10 mouse cellular contexts compared by ENCODE assay signal in the genomic region with DNA sequence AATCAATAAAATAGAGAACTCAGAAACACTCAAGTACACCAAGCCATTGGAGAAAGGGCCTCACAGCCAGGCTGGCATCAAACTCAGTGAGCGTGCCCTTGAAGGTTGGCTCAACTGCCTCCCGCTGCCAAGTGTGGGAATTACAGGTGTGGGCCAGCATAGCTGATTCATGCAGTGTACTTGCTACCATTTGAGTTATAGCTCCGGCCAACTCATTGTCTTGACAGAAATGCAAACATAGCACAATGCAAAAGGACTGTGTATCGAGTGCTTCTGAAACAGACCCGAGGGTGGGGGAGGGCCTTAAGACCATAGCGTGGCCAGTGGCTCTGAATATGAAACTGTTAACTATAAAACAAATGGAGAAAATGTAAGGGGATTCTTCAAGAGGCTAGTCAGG. TPM values are rescaled to one million over a fixed set of nuclear protein-coding genes. Genes with fewer than 3 reads are reported as not detected.
DNase-seq lines count a peak whose midpoint lies in the region; ATAC-seq lines count a peak whose summit lies in the region.
"Had no signal": no experiment of that assay in that cellular context is flagged by ENCODE, and none has a peak within 500 bp of the region (broad histone marks: within the 10 kb centered on the region; RNA-seq: fewer than 3 reads in every experiment).

No protein-coding gene starts in this region.

- peaks cover 30% of the 10 kb centered on the region for H3K4me1 ChIP-seq in liver, embryonic 12.5 days

- intact Hi-C loops in gastrocnemius, postnatal 14 days (cut with DNase I; ENCODE audit: low total_unique reads) = no loop called here
- intact Hi-C loops in gastrocnemius, postnatal 36 days (cut with DNase I) = loop anchor here (5.0 to 10.0 kb wide), 2 partner anchors 192 to 251 kb away; partner anchors contain the start of gene Trip6

- no peak overlapping the region for H3K9ac ChIP-seq in liver, embryonic 12.5 days

- peak overlapping the region; percentile 90 for H3K4me2 ChIP-seq in liver, embryonic 12.5 days

- WGBS in liver, embryonic 12.5 days (ENCODE audit: insufficient replicate concordance) = 80% methylated on average over 6 of the region's 6 CpGs

- H3K9me3 ChIP-seq in liver, embryonic 12.5 days (replicated peaks) = no peaks in the 10 kb centered on the region
- H3K9me3 ChIP-seq: heart, embryonic 13.5 days had no signal

- peak overlapping the region; percentile 93; the same call in 1 of the 2 replicates for H3K27ac ChIP-seq in liver, embryonic 12.5 days

- H3K4me3 ChIP-seq in liver, embryonic 12.5 days = no peak overlapping the region

- peaks cover 15% of the 10 kb centered on the region for H3K36me3 ChIP-seq in liver, embryonic 12.5 days

- H3K27me3 ChIP-seq in liver, embryonic 12.5 days (replicated peaks) = no peaks in the 10 kb centered on the region
- H3K27me3 ChIP-seq: heart, embryonic 13.5 days had no signal

- DNase-seq in gastrocnemius, postnatal 14 days = peak; percentile 3
- DNase-seq in gastrocnemius, postnatal 4 days (ENCODE audit: low spot score in 2 of 2) = no peak
- DNase-seq in thymus, postnatal 0 days (ENCODE audit: low spot score) = peak; percentile 35
- no peak for DNase-seq in thymus, adult 18-20 months
- no peak for DNase-seq in gastrocnemius, postnatal 36 days
- no peak for DNase-seq in right cerebral cortex, adult 18-20 months
- DNase-seq in frontal cortex, postnatal 14 days (ENCODE audit: low spot score in 2 of 2) = no peak
- DNase-seq: right cerebral cortex, postnatal 14 days had no signal

- no peak for ATAC-seq in liver, embryonic 12.5 days

RNA-seq across cellular contexts. Expression of gene Pop7, which starts 1.7 kb away (rescaled TPM):
- total RNA-seq in gastrocnemius, postnatal 14 days (2021) = 10 to 100 TPM; 15.9 to 16.1 TPM
- 10 to 100 TPM; 19.8 to 22.6 TPM for total RNA-seq in gastrocnemius, postnatal 4 days (2021)
- 84.6 and 90.0 TPM in 2 replicates for polyA plus RNA-seq in thymus, postnatal 0 days (2015; fragmentation: Nextera tagmentation; extraction: Ambion mirVana)
- polyA plus RNA-seq in liver, embryonic 12.5 days (2016; fragmentation: Nextera tagmentation; extraction: Ambion mirVana) = 48.4 and 55.3 TPM in 2 replicates
- 1 to 10 TPM; 8.6 to 9.9 TPM for total RNA-seq in gastrocnemius, postnatal 36 days (2021)

RNA-seq across cellular contexts. Expression of gene Gigyf1, which starts 14.3 kb away (rescaled TPM):
- total RNA-seq in gastrocnemius, postnatal 14 days (2021) = 10 to 100 TPM; 13.4 to 18.5 TPM
- 10 to 100 TPM; 27.5 to 30.7 TPM for total RNA-seq in gastrocnemius, postnatal 4 days (2021)
- 10.5 and 15.9 TPM in 2 replicates for polyA plus RNA-seq in thymus, postnatal 0 days (2015; fragmentation: Nextera tagmentation; extraction: Ambion mirVana)
- 5.6 and 6.0 TPM in 2 replicates for polyA plus RNA-seq in liver, embryonic 12.5 days (2016; fragmentation: Nextera tagmentation; extraction: Ambion mirVana)
- 10 to 100 TPM; 17.4 to 23.4 TPM for total RNA-seq in gastrocnemius, postnatal 36 days (2021)

RNA-seq across cellular contexts. Expression of gene Zan, which starts 27.2 kb away (rescaled TPM):
- under 1 TPM; 0.02 TPM for total RNA-seq in gastrocnemius, postnatal 14 days (2021)
- total RNA-seq in gastrocnemius, postnatal 4 days (2021) = under 1 TPM; 0.18 to 0.56 TPM
- 0.01 and 0.08 TPM in 2 replicates for polyA plus RNA-seq in thymus, postnatal 0 days (2015; fragmentation: Nextera tagmentation; extraction: Ambion mirVana)
- polyA plus RNA-seq in liver, embryonic 12.5 days (2016; fragmentation: Nextera tagmentation; extraction: Ambion mirVana) = 0.29 and 0.31 TPM in 2 replicates
- under 1 TPM; 0.02 to 0.03 TPM for total RNA-seq in gastrocnemius, postnatal 36 days (2021)

RNA-seq across cellular contexts. Expression of gene Epo, which starts 29.0 kb away (rescaled TPM):
- not detected for total RNA-seq in gastrocnemius, postnatal 14 days (2021)
- total RNA-seq in gastrocnemius, postnatal 4 days (2021) = not detected
- polyA plus RNA-seq in thymus, postnatal 0 days (2015; fragmentation: Nextera tagmentation; extraction: Ambion mirVana) = not detected in 2 replicates
- polyA plus RNA-seq in liver, embryonic 12.5 days (2016; fragmentation: Nextera tagmentation; extraction: Ambion mirVana) = 1.7 and 2.3 TPM in 2 replicates
- not detected for total RNA-seq in gastrocnemius, postnatal 36 days (2021)
- polyA plus RNA-seq: heart, embryonic 13.5 days had no signal

RNA-seq across cellular contexts. Expression of gene Gnb2, which starts 29.3 kb away (rescaled TPM):
- total RNA-seq in gastrocnemius, postnatal 14 days (2021) = 100 to 1,000 TPM; 194 to 231 TPM
- 100 to 1,000 TPM; 483 to 529 TPM for total RNA-seq in gastrocnemius, postnatal 4 days (2021)
- polyA plus RNA-seq in thymus, postnatal 0 days (2015; fragmentation: Nextera tagmentation; extraction: Ambion mirVana) = 425 and 451 TPM in 2 replicates
- 215 and 221 TPM in 2 replicates for polyA plus RNA-seq in liver, embryonic 12.5 days (2016; fragmentation: Nextera tagmentation; extraction: Ambion mirVana)
- 100 to 1,000 TPM; 107 to 129 TPM for total RNA-seq in gastrocnemius, postnatal 36 days (2021)

Comparison
In these comparisons a context has a peak if more than half of its experiments do, and no peak if none do; other contexts are left out.
1. DNase-seq: peak in gastrocnemius, postnatal 14 days (single experiment) and thymus, postnatal 0 days (single experiment); none in gastrocnemius, postnatal 4 days (0 of 2), thymus, adult 18-20 months (0 of 2), gastrocnemius, postnatal 36 days (0 of 2), right cerebral cortex, adult 18-20 months (single experiment) and frontal cortex, postnatal 14 days (0 of 2).